Mouse (Mus musculus) olfactory bulb, adult 2 months (tissue): ENCODE results near the gene Myo19.
"Not testable (repeated sequence)": the region's sequence is repeated elsewhere in the genome, so short reads cannot be mapped to it uniquely, and the experiment has no call there.

ENCODE experiments used
- CTCF ChIP-seq: fragments of 200-500 bp; IDR thresholded peaks from 2 replicates; pipeline ENCODE4 v1.5.1; 2012; ENCODE audit warnings: low read depth, mild to moderate bottlenecking, low read length, moderate library complexity; ENCODE audit not compliant: insufficient read depth
- POLR2A ChIP-seq: fragments of 200-500 bp; IDR thresholded peaks from 2 replicates; pipeline ENCODE4 v1.6.1; 2012; ENCODE audit warnings: mild to moderate bottlenecking, low read depth, low read length, moderate library complexity; ENCODE audit not compliant: insufficient read depth

DNA sequence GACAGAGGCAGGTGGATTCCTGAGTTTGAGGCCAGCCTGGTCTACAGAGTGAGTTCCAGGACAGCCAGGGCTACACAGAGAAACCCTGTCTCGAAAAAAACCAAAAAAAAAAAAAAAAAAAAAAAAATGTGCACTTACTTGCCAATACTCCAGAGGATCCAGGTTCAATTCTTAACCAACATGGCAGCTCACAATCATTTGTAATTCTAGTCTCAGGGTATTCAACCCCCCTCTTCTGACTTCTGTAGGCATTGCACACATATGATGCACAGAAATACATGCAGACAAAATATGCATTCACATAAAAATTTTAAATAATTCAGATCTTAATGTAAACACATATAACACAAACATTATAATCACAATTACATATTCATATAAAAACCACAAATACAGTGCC lies 3.9 kb upstream of the Myo19 start:
- TF ChIP-seq CTCF, POLR2A: not testable (repeated sequence)
